Mouse (Mus musculus): Measurements from ENCODE around the gene Ank3.
A peak's percentile ranks its signal among the peaks of the same experiment; 100 is the strongest.

Gene Ank3

GRCm38 (mm10) chr10:69571972-69572371 is 173.4 kb downstream of the Ank3 start:
- no peak for DNase-seq (ENCODE audit: low read depth, low spot score)

DNA sequence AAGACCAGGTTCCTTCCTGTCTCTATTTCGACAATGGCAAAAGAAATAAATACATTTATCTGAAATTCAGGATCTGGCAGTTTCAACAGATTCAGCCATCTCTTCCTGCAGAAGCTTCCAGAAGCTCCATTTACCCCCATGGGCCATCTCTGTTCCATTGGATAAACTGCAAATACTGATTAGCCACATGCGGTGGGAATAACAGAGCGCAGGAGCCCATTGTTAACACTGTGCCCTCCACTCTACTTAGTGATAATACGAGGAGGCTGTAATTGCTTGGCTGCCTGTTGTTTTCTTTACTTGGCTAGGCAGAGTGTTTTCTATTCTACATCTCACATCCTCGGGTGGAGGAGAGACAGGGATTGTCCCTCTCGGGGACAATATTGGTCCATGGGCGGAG is 174.5 kb downstream of the Ank3 start:
- no peak for DNase-seq (ENCODE audit: low read depth, low spot score)

GRCm38 (mm10) chr10:69573746-69574145 is 175.2 kb downstream of the Ank3 start:
- no peak for DNase-seq (ENCODE audit: low read depth, low spot score)

GRCm38 (mm10) chr10:69574190-69574663 is 175.7 kb downstream of the Ank3 start:
- DNase-seq (ENCODE audit: low read depth, low spot score) = no peak

DNA sequence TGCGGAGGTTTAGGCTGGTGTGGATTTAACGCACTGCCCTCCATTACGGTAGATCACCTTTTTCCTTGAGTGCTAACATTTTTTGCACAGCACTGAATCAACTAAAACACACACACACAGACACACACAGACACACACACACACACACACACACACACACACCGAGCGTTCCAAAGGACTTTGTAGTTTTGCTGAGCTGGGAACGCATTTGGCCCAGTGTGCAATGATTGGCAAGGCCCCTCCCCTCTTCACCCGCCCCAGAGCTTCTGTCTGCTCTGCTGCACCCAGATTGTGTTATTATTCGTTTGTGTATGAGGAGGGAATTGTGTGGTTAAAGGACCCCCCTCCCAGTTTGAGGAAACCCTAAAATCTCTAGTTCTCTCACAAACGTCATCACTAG is 176.3 kb downstream of the Ank3 start:
- DNase-seq (ENCODE audit: low read depth, low spot score) = no peak

DNA sequence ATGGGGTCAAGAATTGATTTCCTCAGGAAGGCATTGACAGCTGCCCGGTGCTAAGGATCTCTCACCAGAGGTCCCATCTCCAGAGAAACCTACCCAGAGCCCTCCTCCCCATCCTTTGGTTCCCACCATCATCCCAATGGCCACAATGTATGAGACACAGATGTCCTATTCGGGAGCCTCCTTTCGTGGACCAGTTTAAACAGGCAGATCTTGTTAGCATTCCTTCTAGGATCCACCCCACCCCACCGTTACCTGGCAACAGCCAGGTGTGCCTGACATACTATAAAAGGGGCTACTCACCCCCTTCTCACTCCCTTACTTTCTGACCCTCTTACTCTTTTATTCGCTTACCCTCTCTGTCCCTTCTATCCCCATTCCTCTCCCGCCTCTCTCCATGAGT is 176.9 kb downstream of the Ank3 start:
- no peak for DNase-seq (ENCODE audit: low read depth, low spot score)

- peak; percentile 72 for DNase-seq (ENCODE audit: low read depth, low spot score)
Observed at GRCm38 (mm10) chr10:69576264-69576663, 177.7 kb downstream of the Ank3 start.

- DNase-seq (ENCODE audit: low read depth, low spot score) = no peak
Observed at GRCm38 (mm10) chr10:69577061-69577728, 178.6 kb downstream of the Ank3 start.

GRCm38 (mm10) chr10:69577729-69578061 is 179.1 kb downstream of the Ank3 start:
- DNase-seq (ENCODE audit: low read depth, low spot score) = no peak

- DNase-seq (ENCODE audit: low read depth, low spot score) = peak; percentile 80
Observed at GRCm38 (mm10) chr10:69579585-69579984, 181.0 kb downstream of the Ank3 start.

DNA sequence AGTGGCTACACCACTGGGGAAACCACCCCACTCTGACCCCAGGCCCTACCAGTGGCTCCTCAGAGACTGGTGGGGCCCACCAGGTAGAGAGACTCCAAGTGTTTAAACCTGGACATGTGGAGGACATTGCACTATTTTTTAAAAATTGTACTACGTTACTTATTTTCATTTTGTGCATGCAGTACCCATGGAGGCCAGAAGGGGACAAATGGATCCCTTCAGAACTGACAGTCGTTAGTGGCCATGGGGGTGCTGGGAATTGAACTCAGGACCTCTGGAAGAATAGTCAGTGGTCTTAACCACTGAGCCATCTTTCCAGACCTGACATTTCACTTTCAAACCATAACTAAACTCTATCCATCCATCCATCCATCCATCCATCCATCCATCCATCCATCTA is 183.0 kb downstream of the Ank3 start:
- no peak for DNase-seq (ENCODE audit: low read depth, low spot score)

DNA sequence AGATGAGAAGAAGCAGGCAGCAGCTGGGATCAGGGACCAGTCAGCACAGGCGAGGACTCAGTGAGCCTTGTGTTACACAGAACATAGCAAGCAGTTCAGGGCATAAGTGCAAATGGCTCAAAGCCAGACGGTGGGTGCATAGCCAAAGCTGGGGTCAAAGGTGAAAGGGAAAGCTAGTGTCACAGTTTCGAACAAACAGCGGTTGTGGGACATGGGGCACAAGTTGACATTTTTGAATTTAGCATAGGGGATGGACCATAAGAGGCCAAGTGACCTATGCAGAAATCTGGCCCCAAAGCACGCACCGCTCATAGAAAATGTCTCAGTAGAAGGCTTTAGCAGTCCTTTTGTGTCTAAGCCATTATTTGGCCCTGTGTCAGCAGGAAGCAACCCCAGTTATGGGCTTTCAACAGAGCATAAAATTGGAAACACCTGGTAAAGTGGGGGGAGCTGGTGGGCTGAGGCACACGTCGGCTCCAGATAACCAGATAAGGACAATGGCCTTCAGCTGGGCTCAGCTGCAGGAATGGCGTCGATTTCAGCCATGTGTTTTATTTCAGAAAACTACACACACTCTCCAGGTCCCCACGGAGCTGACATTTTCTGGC is 185.4 kb downstream of the Ank3 start:
- no peak for DNase-seq (ENCODE audit: low read depth, low spot score)

DNA sequence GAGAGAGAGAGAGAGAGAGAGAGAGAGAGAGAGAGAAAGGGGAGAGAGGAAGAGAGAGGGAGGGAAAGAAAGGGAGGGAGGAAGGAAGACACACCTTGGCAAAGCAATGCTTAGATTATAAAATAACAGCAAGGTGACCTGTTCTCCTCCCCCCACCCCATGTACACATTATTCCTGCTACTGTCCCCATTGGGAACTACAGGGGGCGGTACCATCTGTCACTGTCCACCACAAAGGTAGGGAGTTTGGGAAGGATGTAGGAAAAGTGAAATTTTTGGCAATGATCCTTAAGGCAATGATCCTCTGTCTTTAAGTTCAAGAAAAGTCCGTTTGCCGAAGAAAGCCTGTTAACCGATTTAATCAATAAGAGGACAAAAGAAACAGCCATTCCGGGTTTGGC is 186.0 kb downstream of the Ank3 start:
- DNase-seq (ENCODE audit: low read depth, low spot score) = no peak

DNA sequence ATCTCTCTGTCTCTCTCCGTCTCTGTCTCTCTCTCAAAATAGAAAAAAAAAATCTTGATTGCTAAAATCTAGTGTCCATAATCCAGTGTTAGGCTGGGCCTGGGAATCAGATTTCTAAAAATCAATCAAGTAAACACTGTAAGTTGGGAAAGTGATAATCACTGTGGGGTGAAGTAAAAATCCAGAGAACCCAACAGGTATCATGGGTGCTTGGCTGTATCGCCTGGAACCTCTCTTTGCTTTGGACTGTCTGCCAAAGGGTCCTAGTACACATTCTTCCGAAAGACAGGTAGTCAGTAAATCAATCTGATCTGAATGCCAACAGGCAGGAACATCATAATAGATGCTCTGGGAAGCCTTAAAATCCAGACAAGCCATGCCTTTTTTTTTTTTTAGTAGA is 186.7 kb downstream of the Ank3 start:
- DNase-seq (ENCODE audit: low read depth, low spot score) = no peak

GRCm38 (mm10) chr10:69594186-69595131 is 195.9 kb downstream of the Ank3 start:
- peak; percentile 71 for DNase-seq (ENCODE audit: low read depth, low spot score)

DNA sequence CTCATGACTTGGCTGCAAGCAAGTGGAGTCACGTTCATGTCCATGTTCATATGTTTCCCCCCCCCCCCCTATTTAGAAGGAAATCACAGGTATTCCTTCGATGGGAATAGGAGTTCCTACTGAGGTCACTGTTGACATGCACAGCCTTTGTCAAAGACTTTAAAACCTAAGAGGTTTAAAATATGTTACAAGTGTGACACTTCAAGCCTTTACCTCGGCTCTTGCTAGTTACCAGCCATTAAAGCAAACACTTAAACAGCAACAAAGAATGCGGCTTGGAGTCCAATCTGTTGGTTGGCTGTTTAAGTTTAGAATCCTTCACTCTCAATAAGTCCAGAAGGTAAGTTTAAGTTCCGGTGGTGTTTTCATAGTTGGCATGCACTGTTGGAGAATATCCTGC is 196.9 kb downstream of the Ank3 start:
- DNase-seq (ENCODE audit: low read depth, low spot score) = no peak

DNA sequence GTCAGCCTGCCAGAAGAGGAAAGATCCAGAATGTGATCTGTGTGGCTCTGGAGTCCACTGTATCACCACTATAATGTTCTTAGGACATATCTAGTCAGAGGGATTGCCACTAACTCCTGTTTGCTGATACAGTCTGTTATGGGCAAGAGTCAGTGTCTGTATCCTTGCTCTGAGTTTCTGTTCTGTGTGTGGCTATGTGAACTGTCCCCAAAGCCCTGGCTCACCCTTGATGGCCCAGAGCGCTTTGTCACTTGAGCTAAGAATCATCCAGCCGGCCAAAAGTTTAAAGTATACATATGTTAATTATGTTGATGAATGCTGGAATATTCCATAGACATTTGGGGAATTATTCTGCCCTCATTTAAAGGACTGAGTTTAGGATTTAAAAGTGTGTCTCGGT is 202.9 kb downstream of the Ank3 start:
- DNase-seq (ENCODE audit: low read depth, low spot score) = no peak

DNA sequence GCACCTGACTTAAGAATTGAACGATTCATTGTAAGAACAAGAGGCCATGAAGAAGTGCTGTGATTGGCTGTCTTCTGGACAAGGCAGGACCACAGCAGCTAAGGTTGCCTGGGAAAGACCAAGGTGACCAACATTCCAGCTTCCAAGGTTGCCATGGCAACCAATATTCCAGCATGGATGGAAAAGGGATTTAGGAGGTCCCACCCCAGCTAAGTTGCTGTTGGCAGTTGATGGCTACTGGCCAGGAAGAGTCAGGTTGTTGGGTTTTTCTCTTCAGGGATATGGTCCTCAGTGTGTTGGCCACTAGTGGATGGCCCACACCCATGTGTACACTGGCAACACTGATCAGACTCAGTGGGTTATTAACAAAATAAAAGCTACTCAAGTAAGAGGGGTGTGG is 204.1 kb downstream of the Ank3 start:
- no peak for DNase-seq (ENCODE audit: low read depth, low spot score)

GRCm38 (mm10) chr10:69604609-69605008 is 206.0 kb downstream of the Ank3 start:
- DNase-seq (ENCODE audit: low read depth, low spot score) = no peak

DNA sequence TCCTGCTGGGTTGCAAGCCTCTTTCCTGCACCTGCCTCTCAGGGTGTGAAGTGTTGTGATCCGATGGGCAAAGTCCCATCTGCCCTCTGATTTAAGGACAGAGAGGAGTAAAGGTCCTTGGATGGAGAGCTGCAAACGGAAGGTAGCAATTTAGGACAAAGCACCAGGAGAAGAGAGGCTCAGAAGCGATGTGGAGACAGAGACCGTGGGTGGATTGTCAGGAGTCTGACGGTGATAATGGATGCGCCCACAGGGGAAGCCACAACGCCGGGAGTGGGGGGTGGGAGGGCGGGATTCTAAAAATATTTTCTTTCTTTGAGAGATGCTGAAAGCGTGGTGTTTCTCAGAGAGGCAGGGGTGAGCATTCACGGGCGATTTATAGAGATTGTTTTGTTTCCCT is 206.6 kb downstream of the Ank3 start:
- peak; percentile 48 for DNase-seq (ENCODE audit: low read depth, low spot score)

DNA sequence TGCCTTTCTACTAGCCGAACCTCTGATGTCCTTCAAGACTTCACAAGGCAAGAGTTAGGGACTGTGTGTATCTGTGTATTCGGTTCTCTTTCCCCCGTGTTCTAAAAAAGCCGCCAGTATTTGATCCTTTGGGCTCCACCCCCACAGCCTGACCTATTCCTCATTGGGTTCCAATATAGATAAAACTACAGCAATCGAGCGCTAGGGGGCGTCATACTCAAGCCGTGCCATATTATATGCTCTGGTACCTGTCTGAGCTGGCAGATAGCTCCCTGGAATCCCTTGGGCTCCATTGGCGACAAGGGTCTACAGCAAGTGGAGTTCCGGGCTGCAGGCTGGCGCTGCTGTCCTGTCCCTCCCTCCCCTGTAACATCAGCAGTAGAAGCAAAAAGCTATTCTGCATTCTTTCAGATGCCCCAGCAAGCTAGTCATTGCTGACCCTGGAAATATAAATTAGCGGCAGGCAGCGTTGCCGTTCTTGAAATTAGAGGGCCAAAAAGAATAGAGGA is 209.1 kb downstream of the Ank3 start:
- no peak for DNase-seq (ENCODE audit: low read depth, low spot score)

GRCm38 (mm10) chr10:69611314-69611713 is 212.7 kb downstream of the Ank3 start:
- DNase-seq (ENCODE audit: low read depth, low spot score) = no peak

All from telencephalon, adult 2 months (tissue).